Mouse (Mus musculus) regulatory T cell (primary cell): Measurements from ENCODE around the gene Trim62.

Experiments
- in situ Hi-C: fragments of 300-600 bp; cut with MboI, MseI; formaldehyde crosslinking; loops from one replicate; pipeline ENCODE4 v1.15.1; 2025; ENCODE audit warnings: high pct_unique_total_duplicates

Gene Trim62

DNA sequence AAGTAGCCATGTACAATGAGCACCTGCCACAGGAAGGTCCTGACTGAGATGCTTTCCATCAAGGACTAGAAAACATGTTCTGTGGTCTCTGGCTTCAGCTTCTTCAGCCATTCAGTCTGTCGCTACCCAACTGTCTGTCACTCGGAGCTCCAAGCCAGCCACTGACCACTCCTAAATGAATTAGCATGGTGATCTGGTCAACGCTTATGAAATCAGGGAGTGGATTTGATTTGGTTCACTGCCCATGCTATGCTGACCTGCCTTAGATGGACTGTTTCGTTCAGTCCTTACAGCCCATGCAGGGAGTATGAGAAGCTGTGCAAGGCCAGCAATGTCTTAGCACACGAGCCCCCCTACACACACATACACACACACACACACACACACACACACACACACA, 70.5 kb downstream of the Trim62 start:
- in situ Hi-C loops, result no loop called here

DNA sequence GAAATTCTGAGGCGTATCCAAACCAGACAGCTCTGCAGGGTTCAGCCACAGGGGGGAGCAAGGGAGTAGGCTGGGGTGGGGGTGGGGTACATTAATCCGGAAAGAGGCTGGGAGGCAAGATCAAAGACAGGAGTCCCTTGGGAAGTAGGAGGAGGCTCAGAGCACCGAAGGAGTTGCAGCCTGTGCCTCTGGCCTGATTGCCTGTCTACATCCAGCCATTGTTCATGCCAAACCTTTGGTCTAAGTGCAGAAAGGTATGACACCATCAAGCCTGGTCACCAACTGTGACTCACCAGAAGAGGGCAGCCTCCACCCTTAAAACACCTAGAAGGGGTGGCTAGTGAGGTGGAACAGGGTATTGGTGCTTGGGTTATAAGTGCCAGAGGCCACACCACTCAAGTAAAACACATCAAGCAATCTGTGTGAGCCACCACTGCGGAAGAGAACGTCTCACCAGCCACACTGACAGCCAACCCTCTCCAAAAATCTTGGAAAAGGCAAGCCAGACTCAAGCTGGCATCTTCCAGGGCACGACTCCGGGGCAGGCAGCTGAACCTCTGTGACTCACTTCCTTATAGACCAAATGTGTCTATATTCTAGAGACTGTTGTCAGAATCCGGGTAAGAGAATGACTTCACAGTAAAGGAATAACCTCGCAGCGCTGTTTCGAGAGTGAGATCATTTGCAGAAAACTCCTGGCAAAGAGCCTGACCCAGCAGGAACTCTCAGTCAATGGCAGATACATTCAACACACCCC, 74.0 kb downstream of the Trim62 start:
- in situ Hi-C loops, result loop anchor here (5.0 kb wide), 1 partner anchor 130 kb away; no protein-coding TSS in a partner anchor

DNA sequence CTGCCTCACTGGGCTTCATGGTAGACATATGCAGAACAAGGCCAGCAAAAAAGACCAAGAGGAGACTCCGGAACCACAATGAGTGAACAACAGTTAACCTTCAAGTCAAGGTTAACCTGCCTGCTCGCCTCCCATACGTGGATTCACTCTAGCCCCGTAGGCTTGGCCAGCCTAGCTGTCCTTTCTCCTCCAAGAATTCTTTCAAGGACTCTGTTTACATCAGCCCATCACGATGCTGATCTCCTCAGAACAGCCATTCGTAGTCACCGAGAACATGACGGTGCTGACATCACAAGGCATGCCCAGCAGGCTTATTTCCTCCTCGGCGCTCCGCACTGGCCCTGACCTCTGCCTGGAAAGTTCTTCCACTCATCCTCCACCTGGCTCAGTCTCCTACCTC, 74.8 kb downstream of the Trim62 start:
- in situ Hi-C loops, result loop anchor here (5.0 kb wide), 1 partner anchor 129 kb away; no protein-coding TSS in a partner anchor

DNA sequence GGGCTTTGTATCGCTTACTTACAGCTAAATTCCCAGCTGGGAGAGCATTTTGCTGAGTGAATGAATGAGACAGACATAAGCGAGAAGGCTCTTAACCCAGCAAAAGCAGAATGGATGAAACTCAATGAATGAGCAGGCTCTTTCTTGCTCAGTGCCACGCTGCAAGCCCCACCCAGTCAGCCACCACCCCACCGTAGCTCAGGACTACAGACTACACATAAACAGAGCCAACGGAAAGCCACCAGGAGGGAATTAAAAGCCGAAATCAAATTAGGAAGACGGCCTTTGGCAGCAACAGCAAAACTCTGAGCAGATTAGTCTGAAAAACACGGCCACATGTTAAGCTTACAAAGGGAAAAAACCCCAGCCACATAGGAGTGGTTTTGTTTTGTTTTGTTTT, 75.5 kb downstream of the Trim62 start:
- in situ Hi-C loops, result loop anchor here (5.0 kb wide), 1 partner anchor 128 kb away; no protein-coding TSS in a partner anchor

DNA sequence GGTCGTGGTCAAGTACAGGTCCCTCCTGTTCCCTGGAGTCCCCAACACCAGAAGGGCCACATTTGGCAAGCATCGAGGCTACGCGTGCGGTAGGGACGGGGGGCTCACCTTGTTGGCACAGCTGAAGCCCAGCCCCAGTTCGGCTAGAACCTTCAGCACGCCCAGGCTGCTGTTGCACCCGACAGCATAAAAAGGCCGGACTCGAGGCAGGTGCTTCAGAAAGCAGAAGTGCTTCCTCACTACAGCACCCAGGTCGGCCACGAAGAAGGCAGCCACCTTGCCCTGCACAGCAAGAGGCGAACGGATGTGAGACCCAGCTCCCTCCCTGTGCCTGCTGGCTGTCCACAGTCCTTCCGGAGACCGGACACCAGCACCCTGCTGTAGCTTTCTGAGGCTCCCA, 76.3 kb downstream of the Trim62 start:
- in situ Hi-C loops, result loop anchor here (5.0 kb wide), 1 partner anchor 128 kb away; no protein-coding TSS in a partner anchor
